Mouse (Mus musculus) hindbrain, embryonic 11.5 days (tissue): ENCODE measurements at regions not wholly inside any gene's neighbourhood (a gene's known extent, or its start where the extent isn't known, plus 50 kb on each side); places are given as distances from the start of the nearest gene placed in this dataset.
"Not testable (repeated sequence)": the region's sequence is repeated elsewhere in the genome, so short reads cannot be mapped to it uniquely, and the experiment has no call there.

Source experiments
- ATAC-seq: fragments of 200-750 bp; cut with Nextera tagmentation; 2 replicates; pipeline ENCODE4 v1.8.0; 2017; ENCODE audit warnings: mild to moderate bottlenecking, moderate TSS enrichment, moderate library complexity; ENCODE audit not compliant: low FRiP score
- DNase-seq: peaks from one replicate; pipeline ENCODE4 v3.0.0-alpha.2; 2015; ENCODE audit warnings: low spot score
- H3K27ac ChIP-seq: fragments of 300-500 bp; sonication (generic); 2 replicates; pipeline ENCODE4 v1.5.1; 2014; ENCODE audit warnings: mild to moderate bottlenecking, low read depth, low read length
- H3K27me3 ChIP-seq: fragments of 300-500 bp; sonication (generic); 2 replicates; pipeline ENCODE4 v1.6.1; 2014; ENCODE audit warnings: mild to moderate bottlenecking, low read length, moderate library complexity, mixed read lengths; ENCODE audit not compliant: control insufficient read depth, insufficient read depth
- H3K36me3 ChIP-seq: fragments of 300-500 bp; sonication (generic); 2 replicates; pipeline ENCODE4 v1.6.1; 2014; ENCODE audit warnings: mild to moderate bottlenecking, low read length, moderate library complexity, mixed read lengths; ENCODE audit not compliant: control insufficient read depth, insufficient read depth
- H3K4me1 ChIP-seq: fragments of 300-500 bp; sonication (generic); replicated peaks from 2 replicates; pipeline ENCODE4 v1.6.1; 2014; ENCODE audit warnings: low read length, mixed read lengths; ENCODE audit not compliant: control insufficient read depth, insufficient read depth
- H3K4me2 ChIP-seq: fragments of 300-500 bp; sonication (generic); replicated peaks from 2 replicates; pipeline ENCODE4 v1.6.1; 2014; ENCODE audit warnings: mild to moderate bottlenecking, low read depth, low read length
- H3K4me3 ChIP-seq: fragments of 300-500 bp; sonication (generic); 2 replicates; pipeline ENCODE4 v1.5.1; 2014; ENCODE audit warnings: low read depth, low read length
- H3K9ac ChIP-seq: fragments of 300-500 bp; sonication (generic); 2 replicates; pipeline ENCODE4 v1.6.1; 2014; ENCODE audit warnings: low read depth, low read length
- H3K9me3 ChIP-seq: fragments of 300-500 bp; sonication (generic); 2 replicates; pipeline ENCODE4 v1.6.1; 2016; ENCODE audit warnings: low read length; ENCODE audit not compliant: control insufficient read depth
- WGBS: fragments of 180-500 bp; shearing (Covaris S2); extraction: QIAGEN DNeasy Blood & Tissue Kit; methylation state at CpG from one replicate; pipeline ENCODE4 v1.1.7; 2014; 5-methylcytosine and 5-hydroxymethylcytosine counted together

- not testable (repeated sequence) for H3K9me3 ChIP-seq, H3K4me2 ChIP-seq, H3K27me3 ChIP-seq, ATAC-seq, H3K27ac ChIP-seq, DNase-seq, H3K36me3 ChIP-seq, H3K9ac ChIP-seq, H3K4me1 ChIP-seq, H3K4me3 ChIP-seq
- WGBS = 59% methylated on average over 3 of the region's 3 CpGs
These were observed 455.5 kb downstream of the Plxdc2 start for GRCm38 (mm10) chr2:16811401-16812281.

GRCm38 (mm10) chr2:16820442-16820841 lies 464.3 kb downstream of the Plxdc2 start:
- ATAC-seq (no peak), DNase-seq (no peak)
- H3K4me2 ChIP-seq = no peak overlapping the region
- H3K9ac ChIP-seq = no peak overlapping the region
- H3K27me3 ChIP-seq = no peaks in the 10 kb centered on the region
- H3K4me1 ChIP-seq = no peaks in the 10 kb centered on the region
- H3K36me3 ChIP-seq = no peaks in the 10 kb centered on the region
- H3K27ac ChIP-seq = no peak overlapping the region
- H3K9me3 ChIP-seq = no peaks in the 10 kb centered on the region
- no peak overlapping the region for H3K4me3 ChIP-seq
- 85% methylated on average over 1 of the region's 1 CpGs for WGBS

GRCm38 (mm10) chr2:16824681-16825230 lies 468.7 kb downstream of the Plxdc2 start:
- DNase-seq (no peak), ATAC-seq (no peak)
- Histone ChIP-seq H3K4me1 (no peaks in the 10 kb centered on the region), H3K9me3 (no peaks in the 10 kb centered on the region), H3K27me3 (no peaks in the 10 kb centered on the region), H3K36me3 (no peaks in the 10 kb centered on the region), H3K4me2 (no peak overlapping the region), H3K4me3 (no peak overlapping the region), H3K9ac (no peak overlapping the region), H3K27ac (no peak overlapping the region)
- 54% methylated on average over 5 of the region's 5 CpGs for WGBS

- no peaks in the 10 kb centered on the region for H3K36me3 ChIP-seq
- no peak overlapping the region for H3K4me2 ChIP-seq
- ATAC-seq (no peak), DNase-seq (no peak)
- H3K4me3 ChIP-seq = no peak overlapping the region
- no peaks in the 10 kb centered on the region for H3K4me1 ChIP-seq
- 94% methylated on average over 1 of the region's 1 CpGs for WGBS
- H3K27ac ChIP-seq = no peak overlapping the region
- H3K9ac ChIP-seq = no peak overlapping the region
- H3K9me3 ChIP-seq = no peaks in the 10 kb centered on the region
- H3K27me3 ChIP-seq = no peaks in the 10 kb centered on the region
These were observed 471.2 kb downstream of the Plxdc2 start for GRCm38 (mm10) chr2:16827266-16827665.

- no peak for ATAC-seq
- DNase-seq = no peak
- H3K36me3 ChIP-seq = no peaks in the 10 kb centered on the region
- H3K27me3 ChIP-seq = no peaks in the 10 kb centered on the region
- no peaks in the 10 kb centered on the region for H3K9me3 ChIP-seq
- no peak overlapping the region for H3K4me3 ChIP-seq
- H3K9ac ChIP-seq = no peak overlapping the region
- H3K27ac ChIP-seq = no peak overlapping the region
- H3K4me2 ChIP-seq = no peak overlapping the region
- WGBS = 90% methylated on average over 4 of the region's 4 CpGs
- H3K4me1 ChIP-seq = no peaks in the 10 kb centered on the region
These were observed 479.9 kb downstream of the Plxdc2 start for GRCm38 (mm10) chr2:16835960-16836359.

- no peak for DNase-seq
- Histone ChIP-seq H3K27ac (no peak overlapping the region), H3K27me3 (no peaks in the 10 kb centered on the region), H3K36me3 (no peaks in the 10 kb centered on the region), H3K4me1 (no peaks in the 10 kb centered on the region), H3K4me2 (no peak overlapping the region), H3K9ac (no peak overlapping the region), H3K4me3 (no peak overlapping the region), H3K9me3 (no peaks in the 10 kb centered on the region)
- 79% methylated on average over 9 of the region's 9 CpGs for WGBS
- no peak for ATAC-seq
These were observed 482.6 kb downstream of the Plxdc2 start for GRCm38 (mm10) chr2:16838718-16839117.

- no peak overlapping the region for H3K27ac ChIP-seq
- DNase-seq (no peak), ATAC-seq (no peak)
- H3K9me3 ChIP-seq = no peaks in the 10 kb centered on the region
- no peak overlapping the region for H3K4me3 ChIP-seq
- no peak overlapping the region for H3K4me2 ChIP-seq
- H3K9ac ChIP-seq = no peak overlapping the region
- no peaks in the 10 kb centered on the region for H3K4me1 ChIP-seq
- no peaks in the 10 kb centered on the region for H3K36me3 ChIP-seq
- 83% methylated on average over 3 of the region's 3 CpGs for WGBS
- H3K27me3 ChIP-seq = no peaks in the 10 kb centered on the region
These were observed 493.8 kb downstream of the Plxdc2 start for GRCm38 (mm10) chr2:16849916-16850315.

- 87% methylated on average over 5 of the region's 5 CpGs for WGBS
- H3K27ac ChIP-seq = no peak overlapping the region
- no peaks in the 10 kb centered on the region for H3K27me3 ChIP-seq
These were observed 504.0 kb downstream of the Plxdc2 start for GRCm38 (mm10) chr2:16860056-16860455.

More at GRCm38 (mm10) chr2:16860056-16860455, 504.0 kb downstream of the Plxdc2 start:
- Histone ChIP-seq H3K4me1 (no peaks in the 10 kb centered on the region), H3K9me3 (no peaks in the 10 kb centered on the region), H3K9ac (no peak overlapping the region), H3K4me2 (no peak overlapping the region), H3K36me3 (no peaks in the 10 kb centered on the region), H3K4me3 (no peak overlapping the region)
- ATAC-seq = no peak
- DNase-seq = no peak
